Mouse (Mus musculus) embryonic facial prominence, embryonic 14.5 days (tissue): ENCODE data around the gene Esrrg. TPM values are rescaled to one million over a fixed set of nuclear protein-coding genes. Genes with fewer than 3 reads are reported as not detected.

Experiments
- ATAC-seq: fragments of 200-750 bp; cut with Nextera tagmentation; 2 replicates; pipeline ENCODE4 v1.8.0; 2017; ENCODE audit warnings: low read depth, moderate number of reproducible peaks, moderate TSS enrichment
- DNase-seq: peaks from one replicate; pipeline ENCODE4 v3.0.0-alpha.2; 2015; ENCODE audit warnings: low spot score
- H3K27ac ChIP-seq: fragments of 300-500 bp; sonication (generic); replicated peaks from 2 replicates; pipeline ENCODE4 v1.5.1; 2014; ENCODE audit warnings: low read depth, mild to moderate bottlenecking, low read length, moderate library complexity
- H3K27me3 ChIP-seq: fragments of 300-500 bp; sonication (generic); replicated peaks from 2 replicates; pipeline ENCODE4 v1.6.1; 2014; ENCODE audit warnings: low read length; ENCODE audit not compliant: control insufficient read depth, insufficient read depth
- H3K36me3 ChIP-seq: fragments of 300-500 bp; sonication (generic); 2 replicates; pipeline ENCODE4 v1.6.1; 2014; ENCODE audit warnings: low read length, mixed read lengths; ENCODE audit not compliant: control insufficient read depth, insufficient read depth
- H3K4me1 ChIP-seq: fragments of 300-500 bp; sonication (generic); 2 replicates; pipeline ENCODE4 v1.6.1; 2014; ENCODE audit warnings: antibody characterized with exemption, low read length; ENCODE audit not compliant: control insufficient read depth, insufficient read depth
- H3K4me2 ChIP-seq: fragments of 300-500 bp; sonication (generic); 2 replicates; pipeline ENCODE4 v1.6.1; 2014; ENCODE audit warnings: low read depth, mild to moderate bottlenecking, low read length, moderate library complexity, mixed read lengths
- H3K4me3 ChIP-seq: fragments of 300-500 bp; sonication (generic); 2 replicates; pipeline ENCODE4 v1.5.1; 2014; ENCODE audit warnings: low read depth, mild to moderate bottlenecking, low read length
- H3K9ac ChIP-seq: fragments of 300-500 bp; sonication (generic); 2 replicates; pipeline ENCODE4 v1.6.1; 2014; ENCODE audit warnings: low read depth, mild to moderate bottlenecking, low read length, moderate library complexity, mixed read lengths
- H3K9me3 ChIP-seq: fragments of 300-500 bp; sonication (generic); 2 replicates; pipeline ENCODE4 v1.6.1; 2016; ENCODE audit warnings: low read length; ENCODE audit not compliant: control insufficient read depth
- WGBS: fragments of 180-500 bp; shearing (Covaris S2); extraction: QIAGEN DNeasy Blood & Tissue Kit; methylation state at CpG from one replicate; pipeline ENCODE4 v1.1.7; 2014; 5-methylcytosine and 5-hydroxymethylcytosine counted together
- polyA plus RNA-seq: library from polyadenylated mRNA; unstranded; fragments of >200 nt; fragmentation: Nextera tagmentation; extraction: Ambion mirVana; gene quantifications from 2 replicates; pipeline ENCODE4 v1.2.1, GENCODE M21; 2014

The Esrrg gene
- polyA plus RNA-seq, 1 experiment from 2014 or later, result 3.1 TPM

- 44% methylated on average over 4 of the region's 4 CpGs for WGBS
- ATAC-seq, result no peak
- H3K4me1 ChIP-seq, result peaks cover 3% of the 10 kb centered on the region; the same call in 1 of the 2 replicates
These were observed 330.5 kb downstream of the Esrrg start for GRCm38 (mm10) chr1:187939078-187939477.

DNA sequence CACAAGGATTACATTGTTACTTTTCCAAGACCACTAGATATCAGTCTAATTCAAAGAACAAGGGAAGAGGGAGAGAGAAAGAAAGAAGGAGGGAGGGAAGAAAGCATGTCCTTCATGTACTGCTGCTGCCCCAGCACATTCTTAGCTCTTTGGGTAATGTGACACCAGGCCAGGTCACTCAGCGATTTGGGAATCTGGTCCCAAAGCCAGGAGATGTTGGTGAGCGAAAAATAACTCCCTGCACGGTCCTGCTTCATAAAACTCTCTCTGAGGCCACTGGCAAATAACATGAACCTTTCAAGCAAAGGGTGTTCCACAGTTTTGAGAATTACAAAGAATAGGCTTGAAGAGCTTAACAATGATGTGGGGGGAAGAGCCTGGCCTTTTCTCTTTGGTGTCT lies 342.9 kb downstream of the Esrrg start:
- Histone ChIP-seq H3K27me3 (no peaks in the 10 kb centered on the region), H3K4me1 (no peaks in the 10 kb centered on the region), H3K9me3 (no peaks in the 10 kb centered on the region), H3K9ac (no peak overlapping the region), H3K4me3 (no peak overlapping the region), H3K4me2 (no peak overlapping the region), H3K36me3 (no peaks in the 10 kb centered on the region), H3K27ac (no peak overlapping the region)
- ATAC-seq (no peak), DNase-seq (no peak)
- 41% methylated on average over 3 of the region's 3 CpGs for WGBS

More at GRCm38 (mm10) chr1:187939078-187939477, 330.5 kb downstream of the Esrrg start:
- H3K27me3 ChIP-seq, result no peaks in the 10 kb centered on the region
- H3K27ac ChIP-seq, result no peak overlapping the region
- no peak overlapping the region for H3K4me2 ChIP-seq
- H3K36me3 ChIP-seq, result no peaks in the 10 kb centered on the region
- H3K9me3 ChIP-seq, result no peaks in the 10 kb centered on the region
- no peak for DNase-seq
- no peak overlapping the region for H3K9ac ChIP-seq
- no peak overlapping the region for H3K4me3 ChIP-seq

DNA sequence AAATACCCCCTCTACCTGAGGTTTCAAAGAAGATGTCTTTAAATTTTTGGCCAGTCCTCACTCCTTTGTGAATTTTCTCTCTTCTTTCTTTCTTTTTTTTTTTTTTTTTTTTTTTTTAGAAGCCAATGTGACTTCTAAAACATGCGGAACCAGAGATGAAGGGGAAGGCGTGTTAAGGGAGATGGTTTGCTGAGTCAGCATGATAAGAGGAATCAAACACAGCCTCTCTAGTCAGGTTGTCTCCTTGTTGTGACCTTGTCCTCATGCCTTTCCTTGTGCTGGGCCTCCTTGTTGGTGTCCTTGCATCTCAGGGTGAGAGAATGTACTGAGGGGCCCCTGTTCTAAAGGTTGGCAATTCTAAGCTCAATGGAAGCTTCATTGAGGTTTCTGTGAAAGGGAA lies 348.1 kb downstream of the Esrrg start:
- no peak for ATAC-seq
- H3K36me3 ChIP-seq, result no peaks in the 10 kb centered on the region
- H3K27ac ChIP-seq, result no peak overlapping the region
- WGBS, result 92% methylated on average over 2 of the region's 2 CpGs
- no peaks in the 10 kb centered on the region for H3K9me3 ChIP-seq
- no peak overlapping the region for H3K4me3 ChIP-seq
- H3K4me2 ChIP-seq, result no peak overlapping the region
- no peak for DNase-seq
- H3K9ac ChIP-seq, result no peak overlapping the region
- no peaks in the 10 kb centered on the region for H3K4me1 ChIP-seq
- no peaks in the 10 kb centered on the region for H3K27me3 ChIP-seq

DNA sequence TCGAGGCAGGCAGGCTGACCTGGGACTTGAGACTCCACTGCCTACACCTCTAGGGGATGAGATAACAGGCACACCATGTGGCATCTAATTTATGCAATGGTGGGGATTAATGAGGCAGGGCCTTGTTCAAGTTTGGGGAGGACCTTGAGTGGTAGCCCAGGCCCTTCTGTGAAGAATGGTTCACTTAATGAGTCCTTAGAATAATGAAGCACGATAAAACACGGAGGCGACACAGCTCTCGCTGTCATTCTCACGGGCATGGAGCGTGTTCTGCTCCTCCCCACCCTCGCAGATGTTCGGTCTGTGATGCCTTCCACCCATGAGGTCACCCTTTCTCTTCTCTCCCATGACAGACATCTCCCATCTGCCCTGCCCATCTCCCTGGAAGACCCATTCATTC lies 350.6 kb downstream of the Esrrg start:
- H3K27ac ChIP-seq, result no peak overlapping the region
- ATAC-seq (no peak), DNase-seq (no peak)
- no peak overlapping the region for H3K4me2 ChIP-seq
- no peaks in the 10 kb centered on the region for H3K4me1 ChIP-seq
- no peaks in the 10 kb centered on the region for H3K9me3 ChIP-seq
- no peaks in the 10 kb centered on the region for H3K27me3 ChIP-seq
- no peaks in the 10 kb centered on the region for H3K36me3 ChIP-seq
- WGBS, result 83% methylated on average over 9 of the region's 9 CpGs
- no peak overlapping the region for H3K4me3 ChIP-seq
- no peak overlapping the region for H3K9ac ChIP-seq

GRCm38 (mm10) chr1:187961452-187961851 lies 352.9 kb downstream of the Esrrg start:
- no peak overlapping the region for H3K4me3 ChIP-seq
- no peaks in the 10 kb centered on the region for H3K9me3 ChIP-seq
- H3K9ac ChIP-seq, result no peak overlapping the region
- 76% methylated on average over 5 of the region's 5 CpGs for WGBS
- H3K27me3 ChIP-seq, result no peaks in the 10 kb centered on the region
- H3K27ac ChIP-seq, result no peak overlapping the region
- H3K4me2 ChIP-seq, result no peak overlapping the region
- ATAC-seq (no peak), DNase-seq (no peak)
- H3K36me3 ChIP-seq, result no peaks in the 10 kb centered on the region
- no peaks in the 10 kb centered on the region for H3K4me1 ChIP-seq

GRCm38 (mm10) chr1:187964829-187965760 lies 356.5 kb downstream of the Esrrg start:
- H3K9ac ChIP-seq, result no peak overlapping the region
- H3K36me3 ChIP-seq, result no peaks in the 10 kb centered on the region
- no peak overlapping the region for H3K4me3 ChIP-seq
- no peak overlapping the region for H3K27ac ChIP-seq
- WGBS, result 66% methylated on average over 18 of the region's 18 CpGs
- no peaks in the 10 kb centered on the region for H3K4me1 ChIP-seq
- no peak for DNase-seq
- no peak for ATAC-seq
- H3K27me3 ChIP-seq, result no peaks in the 10 kb centered on the region
- H3K4me2 ChIP-seq, result no peak overlapping the region
- H3K9me3 ChIP-seq, result no peaks in the 10 kb centered on the region

- ATAC-seq (no peak), DNase-seq (no peak)
- no peak overlapping the region for H3K4me3 ChIP-seq
- H3K4me1 ChIP-seq, result no peaks in the 10 kb centered on the region
- no peaks in the 10 kb centered on the region for H3K36me3 ChIP-seq
- WGBS, result 39% methylated on average over 6 of the region's 6 CpGs
- no peak overlapping the region for H3K27ac ChIP-seq
- H3K4me2 ChIP-seq, result no peak overlapping the region
- no peaks in the 10 kb centered on the region for H3K27me3 ChIP-seq
- no peaks in the 10 kb centered on the region for H3K9me3 ChIP-seq
- H3K9ac ChIP-seq, result no peak overlapping the region
These were observed 357.3 kb downstream of the Esrrg start for GRCm38 (mm10) chr1:187965921-187966320.

GRCm38 (mm10) chr1:187968379-187968778 lies 359.8 kb downstream of the Esrrg start:
- H3K27me3 ChIP-seq, result no peaks in the 10 kb centered on the region
- H3K9ac ChIP-seq, result no peak overlapping the region
- no peaks in the 10 kb centered on the region for H3K36me3 ChIP-seq
- no peaks in the 10 kb centered on the region for H3K4me1 ChIP-seq
- no peak overlapping the region for H3K4me2 ChIP-seq
- WGBS, result 70% methylated on average over 4 of the region's 4 CpGs
- DNase-seq (no peak), ATAC-seq (no peak)
- no peak overlapping the region for H3K4me3 ChIP-seq
- no peak overlapping the region for H3K27ac ChIP-seq
- no peaks in the 10 kb centered on the region for H3K9me3 ChIP-seq

GRCm38 (mm10) chr1:187969491-187969890 lies 360.9 kb downstream of the Esrrg start:
- Histone ChIP-seq H3K9me3 (no peaks in the 10 kb centered on the region), H3K4me2 (no peak overlapping the region), H3K4me1 (no peaks in the 10 kb centered on the region), H3K27ac (no peak overlapping the region), H3K36me3 (no peaks in the 10 kb centered on the region), H3K9ac (no peak overlapping the region), H3K4me3 (no peak overlapping the region), H3K27me3 (no peaks in the 10 kb centered on the region)
- ATAC-seq, result no peak
- 66% methylated on average over 5 of the region's 5 CpGs for WGBS
- peak; percentile 44 for DNase-seq
